Mouse (Mus musculus): ENCODE results near the gene Prmt7. TPM values are rescaled to one million over a fixed set of nuclear protein-coding genes. Genes with fewer than 3 reads are reported as not detected.

The Prmt7 gene
- 44.9 and 47.7 TPM in 2 replicates for polyA plus RNA-seq (2012; rRNA removed)

GRCm38 (mm10) chr8:106210821-106211345 lies at the start of gene Prmt7, which contains the start of gene Slc7a6os:
TSS of gene Prmt7 (plus strand) at chr8:106210936.
TSS of gene Slc7a6os (minus strand) at chr8:106210935.
- TF ChIP-seq CTCF (IDR thresholded peaks at IDR 0.05; ENCODE audit: borderline replicate concordance, extremely low read depth, insufficient read depth, insufficient read length) (no peak), POLR2A (IDR thresholded peaks at IDR 0.05; ENCODE audit: borderline replicate concordance, extremely low read depth, insufficient read depth, insufficient read length, poor library complexity, severe bottlenecking) (peak; percentile 75)
- DNase-seq (ENCODE audit: low read depth), result peak; percentile 98

DNA sequence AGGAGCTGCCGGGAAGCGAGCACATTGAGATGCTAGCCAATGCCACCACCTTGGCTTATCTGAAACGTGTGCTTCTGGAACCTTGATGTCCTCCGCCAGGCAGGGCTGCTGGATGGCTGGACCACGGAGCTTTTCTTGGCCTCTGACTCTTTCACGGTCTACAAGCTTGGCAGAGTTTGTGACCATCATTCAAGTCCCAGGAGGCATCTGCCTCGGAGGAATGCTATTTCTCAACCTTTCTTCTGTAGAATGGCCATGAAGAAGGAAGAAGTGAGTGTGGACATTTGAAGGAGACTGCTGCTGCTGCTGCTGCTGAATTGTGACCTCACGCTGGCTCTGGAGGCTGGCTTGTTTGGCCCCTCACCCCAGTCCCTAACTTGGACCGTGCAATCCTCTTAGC lies 47.5 kb upstream of the Prmt7 start:
- no peak for TF ChIP-seq POLR2A (IDR thresholded peaks at IDR 0.05; ENCODE audit: borderline replicate concordance, extremely low read depth, insufficient read depth, insufficient read length, poor library complexity, severe bottlenecking)
- no peak for TF ChIP-seq CTCF (IDR thresholded peaks at IDR 0.05; ENCODE audit: borderline replicate concordance, extremely low read depth, insufficient read depth, insufficient read length)
- DNase-seq (ENCODE audit: low read depth), result no peak

- peak; percentile 69 for DNase-seq (ENCODE audit: low read depth)
- TF ChIP-seq POLR2A (IDR thresholded peaks at IDR 0.05; ENCODE audit: borderline replicate concordance, extremely low read depth, insufficient read depth, insufficient read length, poor library complexity, severe bottlenecking) (no peak), CTCF (IDR thresholded peaks at IDR 0.05; ENCODE audit: borderline replicate concordance, extremely low read depth, insufficient read depth, insufficient read length) (peak; percentile 76; the same call in 1 of the 2 replicates)
These were observed 45.3 kb upstream of the Prmt7 start for GRCm38 (mm10) chr8:106165460-106165859.

DNA sequence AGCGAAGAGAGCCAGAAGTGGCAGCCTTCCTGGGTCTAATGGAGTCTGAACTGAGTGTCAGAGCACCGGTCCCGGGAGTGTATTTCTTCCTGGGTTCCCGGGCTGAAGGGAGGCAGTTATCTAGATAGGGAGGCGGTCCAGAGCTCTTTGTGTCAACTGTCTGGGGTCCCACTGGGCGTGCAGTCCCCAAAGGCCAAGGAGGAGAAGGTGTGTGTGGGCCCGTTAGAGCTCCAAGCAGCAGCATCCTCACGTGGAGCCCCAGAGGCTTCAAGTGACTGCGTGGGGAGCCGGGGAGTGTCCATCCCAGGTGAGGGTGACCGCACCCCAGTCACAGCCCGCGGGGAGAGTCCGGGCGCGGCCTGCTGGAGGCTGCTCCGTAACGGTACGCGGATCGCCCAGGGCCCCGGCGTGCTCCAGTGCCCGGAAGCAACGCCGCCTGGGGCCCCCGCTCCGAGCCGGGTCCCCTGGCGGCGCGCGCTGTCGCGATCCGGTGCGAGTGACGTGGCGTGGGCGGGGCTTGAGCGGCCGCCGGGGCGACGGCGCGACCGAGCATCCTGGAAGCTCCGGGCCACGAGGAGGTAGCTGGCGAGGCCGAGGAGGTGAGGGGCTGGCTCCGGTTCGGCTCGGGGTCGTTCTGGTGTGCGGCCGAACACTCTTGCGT lies 42.2 kb upstream of the Prmt7 start, which contains the start of gene Slc7a6:
TSS of gene Slc7a6 (plus strand) at position 502 of the 661 bp plus-strand sequence.
- TF ChIP-seq CTCF (IDR thresholded peaks at IDR 0.05; ENCODE audit: borderline replicate concordance, extremely low read depth, insufficient read depth, insufficient read length) (no peak), POLR2A (IDR thresholded peaks at IDR 0.05; ENCODE audit: borderline replicate concordance, extremely low read depth, insufficient read depth, insufficient read length, poor library complexity, severe bottlenecking) (peak; percentile 95)
- DNase-seq (ENCODE audit: low read depth), result peak; percentile 90

DNA sequence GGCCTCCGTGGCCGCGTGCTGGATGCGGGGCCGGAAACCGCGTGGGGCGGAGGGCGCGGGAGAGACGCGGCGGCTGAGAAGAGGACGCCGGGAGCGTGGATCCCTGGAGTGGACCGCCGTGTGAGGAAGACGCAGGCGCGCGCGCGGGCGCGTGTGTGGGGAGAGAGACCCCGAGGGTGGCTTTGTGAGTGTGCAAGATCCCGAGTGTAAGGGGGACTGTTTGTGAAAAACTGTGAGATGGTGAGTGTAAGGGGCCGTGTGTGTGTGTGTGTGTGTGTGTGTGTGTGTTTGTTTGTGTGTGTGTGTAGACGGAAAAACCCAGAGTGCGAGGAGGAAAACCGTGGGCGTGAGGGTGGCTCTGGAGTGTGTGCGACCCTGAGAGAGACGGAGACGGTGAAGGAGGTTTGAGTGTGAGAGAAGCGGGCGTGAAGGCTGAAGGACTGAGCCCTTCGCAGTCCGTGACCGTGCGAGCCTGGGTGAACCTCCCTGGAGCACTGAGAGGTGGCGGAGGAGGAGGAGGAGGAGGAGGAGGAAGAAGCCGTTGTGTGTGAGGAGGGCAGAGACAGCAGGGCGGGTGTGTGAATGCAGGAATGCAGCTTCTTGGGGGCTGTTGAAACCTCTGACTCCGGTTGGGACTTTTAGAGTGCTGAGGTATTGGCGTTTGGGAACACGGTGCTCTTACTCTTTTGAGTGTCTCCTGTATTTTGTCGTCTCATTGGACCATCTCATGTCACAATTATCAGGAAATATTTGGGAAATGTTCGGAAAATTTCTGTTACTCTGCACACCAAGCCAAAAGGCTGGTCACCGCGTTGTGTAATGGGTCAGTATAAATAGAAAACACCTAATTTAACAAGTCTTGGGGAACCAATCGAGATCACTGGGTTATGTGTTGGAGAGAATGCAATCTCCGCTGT lies 41.5 kb upstream of the Prmt7 start:
- peak; percentile 81 for DNase-seq (ENCODE audit: low read depth)

GRCm38 (mm10) chr8:106169934-106170480 lies 40.7 kb upstream of the Prmt7 start:
- peak; percentile 24 for DNase-seq (ENCODE audit: low read depth)
- TF ChIP-seq POLR2A (IDR thresholded peaks at IDR 0.05; ENCODE audit: borderline replicate concordance, extremely low read depth, insufficient read depth, insufficient read length, poor library complexity, severe bottlenecking) (no peak), CTCF (IDR thresholded peaks at IDR 0.05; ENCODE audit: borderline replicate concordance, extremely low read depth, insufficient read depth, insufficient read length) (peak; percentile 7; the same call in 1 of the 2 replicates)

More for the DNA sequence above, 41.5 kb upstream of the Prmt7 start:
- no peak for TF ChIP-seq POLR2A (IDR thresholded peaks at IDR 0.05; ENCODE audit: borderline replicate concordance, extremely low read depth, insufficient read depth, insufficient read length, poor library complexity, severe bottlenecking)
- TF ChIP-seq CTCF (IDR thresholded peaks at IDR 0.05; ENCODE audit: borderline replicate concordance, extremely low read depth, insufficient read depth, insufficient read length), result no peak

DNA sequence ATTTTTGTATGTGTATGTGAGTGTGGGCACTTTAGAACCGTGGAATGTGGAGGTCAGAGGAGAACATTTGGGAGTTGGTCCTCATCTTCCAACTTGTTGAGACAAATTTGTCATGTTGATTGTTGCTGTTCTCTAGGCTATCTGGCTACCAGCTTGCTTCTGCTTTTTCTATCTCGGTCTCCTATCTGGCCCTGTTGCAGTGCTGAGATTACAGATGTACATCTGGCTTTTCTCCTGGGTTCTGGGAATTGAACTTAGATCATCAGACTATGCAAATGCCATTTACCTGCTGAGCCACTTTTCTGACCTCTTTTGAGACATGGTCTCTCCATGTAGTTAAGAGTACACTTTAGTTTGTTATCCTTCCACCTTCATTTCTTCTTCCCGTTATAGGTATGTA lies 37.2 kb upstream of the Prmt7 start:
- TF ChIP-seq CTCF (IDR thresholded peaks at IDR 0.05; ENCODE audit: borderline replicate concordance, extremely low read depth, insufficient read depth, insufficient read length), result no peak
- DNase-seq (ENCODE audit: low read depth), result no peak

- no peak for TF ChIP-seq CTCF (IDR thresholded peaks at IDR 0.05; ENCODE audit: borderline replicate concordance, extremely low read depth, insufficient read depth, insufficient read length)
- no peak for TF ChIP-seq POLR2A (IDR thresholded peaks at IDR 0.05; ENCODE audit: borderline replicate concordance, extremely low read depth, insufficient read depth, insufficient read length, poor library complexity, severe bottlenecking)
- DNase-seq (ENCODE audit: low read depth), result peak; percentile 53
These were observed 33.8 kb upstream of the Prmt7 start for GRCm38 (mm10) chr8:106176891-106177290.

- no peak for DNase-seq (ENCODE audit: low read depth)
- TF ChIP-seq CTCF (IDR thresholded peaks at IDR 0.05; ENCODE audit: borderline replicate concordance, extremely low read depth, insufficient read depth, insufficient read length), result no peak
- TF ChIP-seq POLR2A (IDR thresholded peaks at IDR 0.05; ENCODE audit: borderline replicate concordance, extremely low read depth, insufficient read depth, insufficient read length, poor library complexity, severe bottlenecking), result no peak
These were observed 33.1 kb upstream of the Prmt7 start for GRCm38 (mm10) chr8:106177594-106177993.

DNA sequence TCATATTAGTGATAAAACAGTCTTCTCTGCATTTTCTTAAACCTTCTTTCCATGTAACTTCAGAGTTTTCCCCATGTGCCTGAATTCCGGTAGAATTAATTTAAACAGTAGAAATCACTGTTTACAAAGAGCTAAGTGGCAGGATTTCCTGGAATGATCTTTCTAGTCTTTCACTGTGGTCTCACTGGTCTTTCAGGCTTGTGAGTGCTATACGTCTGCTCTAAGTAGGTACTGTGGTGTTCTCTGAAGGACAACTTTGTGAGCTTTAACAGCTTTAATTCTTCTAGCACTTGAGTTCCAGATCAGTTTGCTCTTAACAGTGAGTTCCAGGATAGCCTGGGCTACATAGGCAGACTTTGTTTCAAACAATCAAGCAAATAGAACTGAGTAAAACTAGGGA lies 32.3 kb upstream of the Prmt7 start:
- DNase-seq (ENCODE audit: low read depth), result no peak
- TF ChIP-seq CTCF (IDR thresholded peaks at IDR 0.05; ENCODE audit: borderline replicate concordance, extremely low read depth, insufficient read depth, insufficient read length) (no peak), POLR2A (IDR thresholded peaks at IDR 0.05; ENCODE audit: borderline replicate concordance, extremely low read depth, insufficient read depth, insufficient read length, poor library complexity, severe bottlenecking) (no peak)
